Comparison of ENCODE assay signal across 7 mouse cellular contexts in the genomic region with DNA sequence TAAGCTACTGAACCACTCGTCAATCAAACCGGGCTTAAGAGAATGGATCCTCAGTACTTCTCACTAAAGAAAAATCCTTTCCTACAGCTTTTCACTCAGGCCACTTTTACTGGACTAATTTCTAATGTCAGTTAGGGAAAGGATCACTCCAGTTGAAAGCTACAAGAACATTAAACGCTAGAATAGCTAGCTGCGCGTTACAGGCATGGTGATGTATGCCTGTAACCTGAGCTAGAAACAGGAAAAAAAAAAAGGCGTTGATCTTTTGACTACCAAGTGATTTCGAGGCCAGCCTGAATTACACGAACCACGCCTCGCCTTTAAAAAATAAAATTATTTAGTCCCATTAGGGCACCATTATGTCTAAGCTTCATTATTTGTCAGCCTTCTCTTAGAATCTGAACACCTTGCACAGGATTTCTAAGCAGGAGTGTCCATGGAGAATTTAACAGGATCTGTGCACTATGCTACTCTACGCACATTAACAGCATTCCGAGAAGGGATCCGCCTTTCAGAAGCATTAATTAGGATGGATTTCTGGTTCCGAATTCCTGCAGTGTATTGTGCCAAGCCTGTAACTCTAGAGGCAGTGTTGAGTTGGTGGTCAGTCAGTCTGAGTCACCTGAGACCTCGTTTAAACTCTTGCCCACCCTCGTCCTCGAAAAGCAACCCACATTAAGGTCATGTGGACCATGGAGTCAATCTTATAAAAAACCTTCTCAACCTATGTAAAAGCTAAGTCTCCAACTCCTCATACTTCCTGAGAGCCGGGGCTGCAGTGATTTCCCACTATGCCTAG. TPM values are rescaled to one million over a fixed set of nuclear protein-coding genes. Genes with fewer than 3 reads are reported as not detected.
DNase-seq lines count a peak whose midpoint lies in the region; ATAC-seq lines count a peak whose summit lies in the region.

No protein-coding gene starts in this region.

- ATAC-seq in limb, embryonic 12.5 days (ENCODE audit: insufficient number of reproducible peaks, insufficient read depth, low FRiP score, low TSS enrichment, low read depth), result no peak

- DNase-seq in 3T3-L1 (ENCODE audit: low read depth, low spot score) (peak; percentile 72), 416B (ENCODE audit: low read depth) (peak; percentile 62)
- DNase-seq in forebrain, embryonic 10.5 days (ENCODE audit: extremely low spot score, low spot score), result no peak
- peak; percentile 58 for DNase-seq in retina, embryonic 14.5 days (ENCODE audit: low spot score)
- no peak for DNase-seq in urinary bladder, adult 18-20 months (ENCODE audit: low spot score in 2 of 2)
- no peak for DNase-seq in adrenal gland, adult 2 months

- H3K4me1 ChIP-seq in forebrain, embryonic 10.5 days, result peaks cover 69% of the 10 kb centered on the region
- H3K4me1 ChIP-seq in limb, embryonic 12.5 days (replicated peaks), result peaks cover 55% of the 10 kb centered on the region

- no peaks in the 10 kb centered on the region for H3K9me3 ChIP-seq in forebrain, embryonic 10.5 days
- H3K9me3 ChIP-seq in limb, embryonic 12.5 days, result no peaks in the 10 kb centered on the region

- 4% methylated on average over 18 of the region's 18 CpGs for WGBS in forebrain, embryonic 10.5 days
- 2% methylated on average over 18 of the region's 18 CpGs for WGBS in limb, embryonic 12.5 days

- no peaks in the 10 kb centered on the region for H3K27me3 ChIP-seq in forebrain, embryonic 10.5 days (ENCODE audit: poor library complexity, severe bottlenecking)
- no peaks in the 10 kb centered on the region for H3K27me3 ChIP-seq in limb, embryonic 12.5 days

- peaks cover 35% of the 10 kb centered on the region for H3K36me3 ChIP-seq in forebrain, embryonic 10.5 days (replicated peaks)
- peaks cover 16% of the 10 kb centered on the region for H3K36me3 ChIP-seq in limb, embryonic 12.5 days

- H3K4me3 ChIP-seq in forebrain, embryonic 10.5 days, result peak overlapping the region; percentile 56
- H3K4me3 ChIP-seq in limb, embryonic 12.5 days (replicated peaks), result peak overlapping the region; percentile 52

- peak overlapping the region; percentile 83 for H3K4me2 ChIP-seq in limb, embryonic 12.5 days

- H3K9ac ChIP-seq in limb, embryonic 12.5 days (replicated peaks), result peak overlapping the region; percentile 71

- H3K27ac ChIP-seq in forebrain, embryonic 10.5 days, result peak overlapping the region; percentile 88
- H3K27ac ChIP-seq in limb, embryonic 12.5 days, result peak overlapping the region; percentile 87

RNA-seq across cellular contexts. Expression of a gene that starts 15.2 kb away (rescaled TPM):
- 85.8 and 86.1 TPM in 2 replicates for polyA plus RNA-seq in forebrain, embryonic 10.5 days (2016; fragmentation: Nextera tagmentation; extraction: Ambion mirVana)
- 109 TPM in 2 replicates for polyA plus RNA-seq in limb, embryonic 12.5 days (2016; fragmentation: Nextera tagmentation; extraction: Ambion mirVana)
- total RNA-seq in adrenal gland, adult 2 months (2021), result 10 to 100 TPM; 59.1 to 67.9 TPM
- 12.5 and 16.7 TPM in 2 replicates for polyA plus RNA-seq in adrenal gland, adult 2 months (2012; rRNA removed)

Comparison
In these comparisons a context has a peak if more than half of its experiments do, and no peak if none do; other contexts are left out.
1. DNase-seq: peak in 3T3-L1 (single experiment), 416B (single experiment) and retina, embryonic 14.5 days (single experiment); none in forebrain, embryonic 10.5 days (single experiment), urinary bladder, adult 18-20 months (0 of 2) and adrenal gland, adult 2 months (single experiment).